Mouse (Mus musculus): ENCODE data around the gene Art2b. TPM values are rescaled to one million over a fixed set of nuclear protein-coding genes. Genes with fewer than 3 reads are reported as not detected.
"Not testable (repeated sequence)": the region's sequence is repeated elsewhere in the genome, so short reads cannot be mapped to it uniquely, and the experiment has no call there.

Gene Art2b
- polyA plus RNA-seq, 1 experiment = not detected

- no peak for TF ChIP-seq POLR2A (IDR thresholded peaks at IDR 0.05; ENCODE audit: low read depth, low read length)
- no peak for TF ChIP-seq CTCF (IDR thresholded peaks at IDR 0.05; ENCODE audit: borderline replicate concordance, insufficient read depth, low read length)
- Histone ChIP-seq H3K4me3 (ENCODE audit: insufficient read depth, low read length) (no peak overlapping the region), H3K4me1 (ENCODE audit: control insufficient read depth, insufficient read depth, low read length) (no peaks in the 10 kb centered on the region), H3K27ac (ENCODE audit: insufficient read depth, low read length) (no peak overlapping the region)
Observed at GRCm38 (mm10) chr7:101574413-101574812, 11.0 kb downstream of the Art2b start.

- not testable (repeated sequence) for H3K27ac ChIP-seq (ENCODE audit: insufficient read depth, low read length); H3K4me1 ChIP-seq (ENCODE audit: control insufficient read depth, insufficient read depth, low read length); H3K4me3 ChIP-seq (ENCODE audit: insufficient read depth, low read length)
Observed at GRCm38 (mm10) chr7:101573636-101574035, 11.8 kb downstream of the Art2b start.

GRCm38 (mm10) chr7:101564086-101564485 lies 21.3 kb downstream of the Art2b start:
- TF ChIP-seq CTCF (IDR thresholded peaks at IDR 0.05; ENCODE audit: borderline replicate concordance, insufficient read depth, low read length) = no peak
- TF ChIP-seq POLR2A (IDR thresholded peaks at IDR 0.05; ENCODE audit: low read depth, low read length) = no peak
- Histone ChIP-seq H3K4me1 (ENCODE audit: control insufficient read depth, insufficient read depth, low read length) (no peaks in the 10 kb centered on the region), H3K4me3 (ENCODE audit: insufficient read depth, low read length) (no peak overlapping the region), H3K27ac (ENCODE audit: insufficient read depth, low read length) (no peak overlapping the region)

- not testable (repeated sequence) for H3K27ac ChIP-seq (ENCODE audit: insufficient read depth, low read length); H3K4me1 ChIP-seq (ENCODE audit: control insufficient read depth, insufficient read depth, low read length); H3K4me3 ChIP-seq (ENCODE audit: insufficient read depth, low read length)
Observed at GRCm38 (mm10) chr7:101559393-101559792, 26.0 kb downstream of the Art2b start.

- Histone ChIP-seq H3K27ac (ENCODE audit: insufficient read depth, low read length) (no peak overlapping the region), H3K4me3 (ENCODE audit: insufficient read depth, low read length) (no peak overlapping the region), H3K4me1 (ENCODE audit: control insufficient read depth, insufficient read depth, low read length) (no peaks in the 10 kb centered on the region)
- TF ChIP-seq POLR2A (IDR thresholded peaks at IDR 0.05; ENCODE audit: low read depth, low read length) = no peak
- TF ChIP-seq CTCF (IDR thresholded peaks at IDR 0.05; ENCODE audit: borderline replicate concordance, insufficient read depth, low read length) = no peak
Observed at GRCm38 (mm10) chr7:101557391-101557790, 28.0 kb downstream of the Art2b start.

- not testable (repeated sequence) for H3K27ac ChIP-seq (ENCODE audit: insufficient read depth, low read length); H3K4me1 ChIP-seq (ENCODE audit: control insufficient read depth, insufficient read depth, low read length); H3K4me3 ChIP-seq (ENCODE audit: insufficient read depth, low read length)
Observed at GRCm38 (mm10) chr7:101555473-101555872, 29.9 kb downstream of the Art2b start.

GRCm38 (mm10) chr7:101551530-101551929 lies 33.9 kb downstream of the Art2b start:
- H3K4me1 ChIP-seq (ENCODE audit: control insufficient read depth, insufficient read depth, low read length) = peaks cover 10% of the 10 kb centered on the region
- TF ChIP-seq POLR2A (IDR thresholded peaks at IDR 0.05; ENCODE audit: low read depth, low read length) = no peak
- no peak for TF ChIP-seq CTCF (IDR thresholded peaks at IDR 0.05; ENCODE audit: borderline replicate concordance, insufficient read depth, low read length)
- H3K27ac ChIP-seq (ENCODE audit: insufficient read depth, low read length) = peak overlapping the region; percentile 40; the same call in 1 of the 2 replicates
- no peak overlapping the region for H3K4me3 ChIP-seq (ENCODE audit: insufficient read depth, low read length)

GRCm38 (mm10) chr7:101550686-101551485 lies 34.5 kb downstream of the Art2b start:
- TF ChIP-seq POLR2A (IDR thresholded peaks at IDR 0.05; ENCODE audit: low read depth, low read length) (no peak), CTCF (IDR thresholded peaks at IDR 0.05; ENCODE audit: borderline replicate concordance, insufficient read depth, low read length) (no peak)
- Histone ChIP-seq H3K4me3 (ENCODE audit: insufficient read depth, low read length) (no peak overlapping the region), H3K27ac (ENCODE audit: insufficient read depth, low read length) (peak overlapping the region; percentile 14), H3K4me1 (ENCODE audit: control insufficient read depth, insufficient read depth, low read length) (peaks cover 10% of the 10 kb centered on the region)

- no peak for TF ChIP-seq CTCF (IDR thresholded peaks at IDR 0.05; ENCODE audit: borderline replicate concordance, insufficient read depth, low read length)
- TF ChIP-seq POLR2A (IDR thresholded peaks at IDR 0.05; ENCODE audit: low read depth, low read length) = no peak
- peaks cover 10% of the 10 kb centered on the region for H3K4me1 ChIP-seq (ENCODE audit: control insufficient read depth, insufficient read depth, low read length)
- no peak overlapping the region for H3K4me3 ChIP-seq (ENCODE audit: insufficient read depth, low read length)
- no peak overlapping the region for H3K27ac ChIP-seq (ENCODE audit: insufficient read depth, low read length)
Observed at GRCm38 (mm10) chr7:101549266-101549665, 36.1 kb downstream of the Art2b start.

- no peak for TF ChIP-seq CTCF (IDR thresholded peaks at IDR 0.05; ENCODE audit: borderline replicate concordance, insufficient read depth, low read length)
- no peak for TF ChIP-seq POLR2A (IDR thresholded peaks at IDR 0.05; ENCODE audit: low read depth, low read length)
Observed at GRCm38 (mm10) chr7:101547651-101548050, 37.7 kb downstream of the Art2b start.

GRCm38 (mm10) chr7:101541734-101542133 lies 43.7 kb downstream of the Art2b start:
- H3K27ac ChIP-seq (ENCODE audit: insufficient read depth, low read length) = no peak overlapping the region
- H3K4me3 ChIP-seq (ENCODE audit: insufficient read depth, low read length) = no peak overlapping the region
- H3K4me1 ChIP-seq (ENCODE audit: control insufficient read depth, insufficient read depth, low read length) = peaks cover 2% of the 10 kb centered on the region; the same call in 1 of the 2 replicates
- TF ChIP-seq POLR2A (IDR thresholded peaks at IDR 0.05; ENCODE audit: low read depth, low read length) (no peak), CTCF (IDR thresholded peaks at IDR 0.05; ENCODE audit: borderline replicate concordance, insufficient read depth, low read length) (no peak)

More at GRCm38 (mm10) chr7:101547651-101548050, 37.7 kb downstream of the Art2b start:
- peaks cover 10% of the 10 kb centered on the region for H3K4me1 ChIP-seq (ENCODE audit: control insufficient read depth, insufficient read depth, low read length)
- no peak overlapping the region for H3K27ac ChIP-seq (ENCODE audit: insufficient read depth, low read length)
- H3K4me3 ChIP-seq (ENCODE audit: insufficient read depth, low read length) = no peak overlapping the region

Data from embryonic fibroblast, embryonic 13.5 days (primary cell).